Mouse (Mus musculus): ENCODE measurements at regions not wholly inside any gene's neighbourhood (a gene's known extent, or its start where the extent isn't known, plus 50 kb on each side); places are given as distances from the start of the nearest gene placed in this dataset.

DNA sequence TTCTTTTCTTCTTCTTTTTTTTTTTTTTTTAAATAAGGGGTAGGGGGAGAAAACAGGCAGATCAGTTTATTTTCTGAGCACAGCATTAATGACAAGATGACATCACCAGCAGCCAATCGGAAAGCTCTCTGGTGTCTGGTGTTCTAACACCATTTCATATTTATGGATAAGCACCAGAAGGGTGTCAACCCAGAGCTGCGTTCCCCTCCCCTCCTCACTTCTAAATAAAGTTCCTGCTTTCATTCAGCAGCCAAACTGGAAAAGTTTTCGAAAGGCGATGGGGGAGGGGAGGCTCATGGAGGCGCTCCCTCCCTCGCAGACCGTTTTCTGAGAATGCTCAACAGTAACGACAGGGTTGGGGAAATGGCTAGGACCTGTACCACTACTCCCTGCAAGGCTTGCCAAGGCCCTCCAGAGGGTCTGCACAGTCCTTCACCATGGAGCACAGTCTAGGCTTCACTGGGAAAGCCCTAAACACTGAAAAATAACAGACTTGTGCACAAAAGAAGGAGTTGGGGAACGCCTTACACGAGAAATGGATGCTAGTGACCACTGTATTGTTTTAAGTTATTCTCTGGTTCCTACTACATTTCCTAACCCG lies 232.8 kb downstream of the Sox4 start:
- TF ChIP-seq HCFC1 (IDR thresholded peaks at IDR 0.05; ENCODE audit: low read depth, low read length) (no peak), CTCF (conservative IDR thresholded peaks at IDR 0.05 in 1 of 2, IDR thresholded peaks at IDR 0.05 in 1 of 2; ENCODE audit: low read depth in 2 of 2, low read length in 2 of 2) (no peak), USF2 (conservative IDR thresholded peaks at IDR 0.05; ENCODE audit: low read depth, low read length) (no peak), CHD1 (IDR thresholded peaks at IDR 0.05; ENCODE audit: low read depth, low read length) (no peak), POLR2A (IDR thresholded peaks at IDR 0.05; ENCODE audit: low read depth, low read length) (no peak), MEF2A (IDR thresholded peaks at IDR 0.05; ENCODE audit: borderline replicate concordance, low read depth, low read length) (no peak), MAZ (IDR thresholded peaks at IDR 0.05; ENCODE audit: low read depth, low read length) (no peak), EP300 (IDR thresholded peaks at IDR 0.05; ENCODE audit: low read length) (no peak), MAFK (IDR thresholded peaks at IDR 0.05; ENCODE audit: insufficient replicate concordance, low read length) (no peak), MXI1 (IDR thresholded peaks at IDR 0.05; ENCODE audit: low read depth, low read length) (no peak)

Data from CH12.LX (cell line).